Mouse (Mus musculus): ENCODE measurements around the gene Sult2b1.

Gene Sult2b1

DNA sequence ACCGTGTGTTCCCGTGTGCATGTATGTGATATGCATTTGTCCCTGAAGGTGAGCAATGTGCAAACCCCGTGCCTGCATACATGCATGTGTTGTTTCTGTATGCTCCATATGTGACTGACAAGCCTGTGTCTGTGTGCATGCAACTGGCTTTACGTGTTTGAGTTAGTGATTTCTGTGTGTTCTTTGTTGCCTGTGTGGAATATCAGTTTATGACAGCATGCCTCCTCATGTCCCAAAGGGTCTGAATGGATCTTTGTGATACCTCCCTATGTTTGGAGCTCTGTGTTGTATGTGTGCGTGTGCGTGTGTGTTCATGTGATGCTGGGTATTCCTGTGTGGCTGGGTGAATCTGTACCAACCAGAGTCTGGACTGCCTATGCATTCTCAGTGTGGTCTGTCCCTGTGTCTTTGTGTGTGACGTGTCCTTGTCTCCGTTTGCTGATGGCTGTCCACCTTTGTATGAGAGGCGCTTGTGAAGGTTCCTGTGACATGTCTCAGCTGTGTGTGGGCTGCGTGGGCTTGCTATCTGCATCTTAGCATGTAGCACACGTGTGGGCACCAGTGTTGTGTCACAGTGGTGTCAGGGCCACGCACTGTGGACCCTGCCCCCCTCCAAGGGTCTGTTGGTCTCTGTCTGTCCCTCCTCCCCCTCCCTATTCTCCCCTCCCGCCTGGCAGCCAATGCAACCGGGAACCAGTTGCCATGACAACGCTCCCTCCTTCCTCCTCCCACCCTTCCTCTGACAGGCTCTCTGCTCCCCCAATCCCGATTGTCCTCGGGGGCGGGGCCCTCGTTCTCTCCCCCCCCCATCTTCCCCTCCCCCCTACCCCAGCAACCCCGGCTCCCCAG, at the start of gene Sult2b1:
Gene Sult2b1 (minus strand): TSS at position 146 of the 849 bp plus-strand sequence.
- DNase-seq (ENCODE audit: low read depth, low spot score): peak; percentile 68

DNA sequence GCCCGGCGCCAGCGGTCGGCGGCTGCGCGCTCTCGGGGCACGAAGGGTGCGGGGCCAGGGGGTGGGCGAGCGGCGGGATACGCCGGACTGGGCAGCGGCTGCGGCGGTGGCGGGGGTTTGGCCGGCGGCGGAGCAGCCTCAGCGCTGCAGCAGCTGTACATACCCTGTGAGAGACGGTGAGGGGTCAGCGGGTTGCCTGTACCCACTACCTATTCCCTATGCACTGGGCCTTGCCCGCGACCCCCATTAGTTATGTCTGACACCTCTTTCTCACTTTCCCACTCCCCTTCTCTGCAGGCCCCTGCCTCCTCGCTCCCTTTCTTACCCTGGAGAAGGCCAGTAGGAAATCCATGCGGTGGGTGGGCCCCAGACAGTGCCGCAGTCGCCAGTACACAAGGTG, 49.5 kb upstream of the Sult2b1 start:
- no peak for DNase-seq (ENCODE audit: low read depth, low spot score)

DNA sequence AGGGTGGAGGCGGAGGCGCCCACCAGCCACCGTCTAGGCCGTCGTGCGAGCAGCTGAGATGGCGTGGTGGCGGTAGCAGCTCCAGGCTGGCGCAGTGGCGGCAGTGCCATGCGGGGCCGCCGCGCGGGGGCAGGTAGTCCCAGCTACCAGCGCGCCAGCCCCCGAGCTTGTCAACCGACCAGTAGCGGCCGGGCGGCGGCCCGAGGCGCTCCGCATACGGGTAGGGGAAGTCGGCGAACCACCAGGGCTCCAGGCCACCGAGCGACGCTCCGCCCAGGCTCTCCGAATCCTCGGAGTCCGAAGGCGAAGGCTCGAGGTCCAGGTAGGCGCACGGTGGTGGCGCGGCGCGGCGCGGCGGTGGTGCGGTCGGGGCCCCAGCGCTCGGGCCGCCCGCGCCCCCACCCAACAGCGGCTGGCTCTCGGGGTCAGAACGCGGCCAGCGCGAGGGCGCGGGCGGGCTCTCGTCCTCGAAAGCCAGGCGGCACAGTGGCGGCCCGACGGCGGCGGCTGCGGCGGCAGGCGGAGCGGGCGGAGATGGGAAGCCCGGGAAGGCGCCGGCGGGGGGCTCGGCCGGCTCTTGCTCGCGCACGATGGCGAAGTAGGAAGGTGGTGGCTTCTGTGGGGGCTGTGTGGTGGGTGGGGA, 48.8 kb upstream of the Sult2b1 start:
- no peak for DNase-seq (ENCODE audit: low read depth, low spot score)

DNA sequence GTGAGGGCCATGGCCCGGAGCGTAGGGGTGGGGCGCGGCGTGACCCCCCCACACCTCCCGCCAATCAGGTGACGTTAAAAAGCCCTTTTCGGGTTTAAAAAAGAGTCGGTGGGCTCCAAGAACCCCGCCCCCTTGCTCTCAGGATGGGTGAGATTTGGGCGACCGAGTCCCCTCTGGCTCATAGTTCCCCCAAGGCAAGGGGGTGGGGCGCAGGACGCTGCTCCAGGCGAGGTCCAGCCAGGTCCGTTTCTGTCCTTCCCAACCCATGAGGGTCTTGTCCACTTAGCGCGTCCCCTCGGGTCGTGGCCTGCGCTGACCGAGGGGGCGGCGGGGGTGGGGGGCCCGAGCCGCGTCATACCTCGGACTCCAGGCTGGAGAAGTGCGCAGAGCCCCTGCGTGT, 48.0 kb upstream of the Sult2b1 start:
- DNase-seq (ENCODE audit: low read depth, low spot score): no peak

DNA sequence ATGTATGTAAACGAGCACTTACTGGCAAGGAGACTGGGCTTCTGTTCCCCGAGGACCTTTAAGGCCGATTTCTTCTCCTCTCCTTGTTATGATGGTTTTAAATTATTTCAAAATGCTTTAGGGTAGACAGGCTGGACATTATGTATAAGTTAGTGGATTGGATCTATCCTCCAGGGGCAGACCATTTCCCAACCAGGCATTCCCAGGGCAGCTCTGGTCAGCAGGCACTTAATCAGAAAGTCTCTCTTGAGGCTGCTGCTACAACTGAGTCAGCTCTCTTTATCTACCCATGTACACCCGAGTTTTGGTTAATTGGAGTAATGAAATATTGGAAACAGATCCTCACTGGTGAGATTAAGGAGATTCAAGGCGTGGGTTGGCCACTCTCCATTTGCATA, 46.7 kb upstream of the Sult2b1 start:
- DNase-seq (ENCODE audit: low read depth, low spot score): no peak

DNA sequence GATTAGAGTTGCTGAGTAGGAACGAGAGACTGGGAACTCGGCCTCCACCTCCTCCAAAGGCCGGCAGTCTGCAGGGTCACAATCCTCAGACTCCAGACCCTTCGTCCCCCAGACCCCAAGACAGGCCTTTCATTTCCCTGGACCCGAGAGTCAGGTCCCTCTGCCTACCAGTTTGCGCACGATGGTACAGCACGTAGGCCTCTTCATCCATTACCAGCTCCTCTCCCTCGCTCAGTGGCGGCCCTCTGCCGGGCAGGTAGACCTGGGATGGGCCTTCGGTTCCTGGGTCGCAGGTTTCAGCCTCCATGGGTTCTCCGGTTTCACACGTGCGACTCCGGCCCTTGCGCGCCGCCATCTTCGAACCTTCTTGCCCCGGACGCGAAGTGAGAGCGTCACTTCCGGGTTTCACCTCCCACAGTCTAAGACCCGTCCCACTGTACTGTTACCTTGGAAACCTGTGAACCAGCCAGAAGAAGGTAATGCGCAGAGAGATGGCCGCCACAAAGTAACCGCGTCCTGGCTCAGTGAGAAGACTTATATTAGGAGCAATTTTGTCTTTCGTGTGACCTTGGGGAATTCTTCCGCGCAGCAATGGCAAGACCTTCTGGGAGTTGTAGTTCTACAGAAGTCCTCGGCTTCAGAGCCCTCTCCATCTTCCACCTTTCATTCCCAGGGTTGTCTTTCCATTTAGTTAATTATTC, 46.1 kb upstream of the Sult2b1 start, which contains the start of gene Grwd1:
Gene Grwd1 (minus strand): TSS at position 518 of the 701 bp plus-strand sequence.
- peak; percentile 83 for DNase-seq (ENCODE audit: low read depth, low spot score)

DNA sequence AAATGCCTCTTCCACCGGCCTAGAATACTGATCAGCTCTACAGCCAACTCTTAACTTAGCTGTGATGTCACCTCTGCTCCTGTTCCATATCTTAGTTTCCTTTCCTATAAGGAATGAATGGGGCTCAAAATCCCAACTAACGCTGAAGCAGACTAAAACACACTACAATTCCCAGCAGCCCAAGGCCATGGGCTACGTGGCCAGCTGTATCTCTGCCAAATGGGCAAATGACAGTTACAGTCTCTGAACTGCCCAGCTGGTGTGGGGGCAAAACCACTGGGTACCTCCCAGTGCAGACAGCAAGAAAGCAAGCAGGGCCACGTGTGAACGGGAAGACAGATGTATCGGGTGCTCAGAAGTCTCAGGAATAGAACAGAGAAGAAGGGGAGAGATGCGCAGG, 42.2 kb upstream of the Sult2b1 start:
- no peak for DNase-seq (ENCODE audit: low read depth, low spot score)

DNA sequence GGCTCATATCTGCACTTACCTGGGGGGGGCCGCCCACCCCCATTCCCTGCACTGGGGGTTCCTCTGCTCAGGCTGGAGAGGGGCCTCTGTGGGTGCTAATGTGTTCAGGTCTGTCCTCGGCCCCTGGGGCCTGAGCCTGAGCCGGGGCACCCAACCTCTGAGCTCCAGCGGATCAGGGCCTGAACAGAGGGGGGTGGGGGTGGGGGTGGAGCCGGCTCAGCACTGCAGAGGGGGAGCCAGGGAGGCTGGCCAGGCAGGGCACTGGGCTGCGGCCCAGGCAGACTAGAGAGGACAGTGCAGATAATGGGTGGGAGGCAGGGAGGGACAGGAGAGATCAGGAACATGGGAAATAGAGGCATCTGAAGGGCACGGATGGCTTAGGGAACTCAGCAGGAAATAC, 40.1 kb upstream of the Sult2b1 start, which contains the start of gene Kcnj14:
Gene Kcnj14 (minus strand): TSS at position 185 of the 400 bp plus-strand sequence.
- no peak for DNase-seq (ENCODE audit: low read depth, low spot score)

DNA sequence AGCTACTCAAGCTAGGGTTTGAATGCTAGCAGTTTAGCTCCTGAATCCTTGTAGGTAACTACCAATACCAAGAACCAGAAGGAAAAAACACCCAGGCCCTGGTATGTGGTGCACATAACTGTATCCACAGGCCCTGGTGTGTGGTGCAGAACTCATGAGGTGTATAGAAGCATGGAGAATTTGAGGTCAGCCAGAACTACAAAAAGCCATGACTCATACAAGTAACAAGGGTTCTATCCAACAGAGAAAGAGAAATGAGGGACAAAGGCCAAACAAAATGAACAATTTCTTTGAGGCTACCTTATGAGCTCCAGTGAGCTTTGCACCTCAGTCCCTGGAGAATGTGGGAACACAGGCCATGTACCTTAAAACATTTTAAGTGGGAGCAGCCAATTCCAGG, 36.4 kb upstream of the Sult2b1 start:
- DNase-seq (ENCODE audit: low read depth, low spot score): no peak

DNA sequence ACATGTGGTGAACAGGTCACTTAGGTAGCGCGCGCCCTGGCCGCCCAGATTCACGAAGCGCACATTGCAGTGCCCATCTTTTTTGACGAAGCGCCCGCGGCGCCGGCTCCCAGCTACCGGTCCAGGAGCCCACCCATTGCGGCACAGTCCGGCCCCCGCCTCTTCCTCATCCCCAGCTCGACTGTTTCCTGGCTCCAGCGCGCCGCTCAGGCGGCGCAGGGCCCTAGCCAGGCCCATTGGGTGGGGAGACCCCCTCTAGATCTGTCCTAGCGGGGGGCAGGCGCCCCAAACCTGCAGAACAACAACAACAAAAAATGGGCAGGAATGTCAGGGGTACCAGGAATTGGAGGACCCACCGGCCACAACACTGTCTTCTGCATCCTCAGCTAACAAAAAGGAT, 35.4 kb upstream of the Sult2b1 start:
- DNase-seq (ENCODE audit: low read depth, low spot score): no peak

DNA sequence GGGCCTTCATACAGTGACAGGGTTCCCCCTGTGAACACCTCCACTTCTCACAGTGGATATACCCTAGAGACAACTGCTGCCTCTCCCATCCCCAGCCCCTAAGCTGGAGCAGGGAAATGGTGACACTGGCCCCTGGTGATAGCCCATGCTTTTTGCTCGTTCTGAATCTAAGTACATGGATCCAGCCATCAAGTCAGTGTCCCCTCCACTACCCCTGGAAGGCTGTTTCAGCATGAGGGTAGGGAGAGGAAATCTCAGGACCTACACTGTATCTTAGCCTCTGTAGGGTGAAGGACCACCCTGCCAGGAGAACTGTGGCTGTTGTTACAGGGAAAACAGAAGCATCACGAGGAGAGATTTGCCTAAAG, 31.5 kb upstream of the Sult2b1 start:
- no peak for DNase-seq (ENCODE audit: low read depth, low spot score)

DNA sequence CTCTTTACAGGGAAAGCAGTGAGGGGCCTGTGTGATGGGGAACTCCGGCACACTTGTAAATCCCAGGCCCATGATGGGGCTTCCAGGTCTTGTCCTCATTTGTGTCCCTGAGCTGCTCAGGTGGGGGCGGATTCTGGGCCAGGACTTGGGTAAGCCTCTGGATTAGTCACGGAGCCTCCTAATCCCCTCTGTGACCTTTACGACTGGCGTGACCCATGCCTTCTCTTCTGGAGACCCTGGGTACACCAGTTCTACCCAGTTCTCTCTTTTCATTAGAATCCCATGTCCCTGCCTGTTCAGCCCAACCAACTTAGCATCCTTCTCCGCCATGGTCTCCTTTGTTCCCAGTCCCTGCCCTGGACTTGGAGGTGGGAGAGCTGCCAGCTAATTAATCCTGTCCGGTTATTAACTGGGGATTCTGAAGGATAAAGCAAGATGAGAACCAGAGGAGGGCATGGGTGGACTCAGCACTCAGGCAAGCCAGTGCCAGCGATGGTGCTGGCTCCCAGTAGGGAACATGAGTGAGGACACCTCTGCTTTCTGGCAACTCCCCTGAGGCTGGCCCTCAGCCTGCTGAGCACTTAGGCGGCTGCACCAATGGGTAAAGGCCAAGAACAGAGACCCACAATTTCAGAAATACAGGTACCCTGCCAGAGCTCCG, 31.0 kb upstream of the Sult2b1 start:
- peak; percentile 78 for DNase-seq (ENCODE audit: low read depth, low spot score)

DNA sequence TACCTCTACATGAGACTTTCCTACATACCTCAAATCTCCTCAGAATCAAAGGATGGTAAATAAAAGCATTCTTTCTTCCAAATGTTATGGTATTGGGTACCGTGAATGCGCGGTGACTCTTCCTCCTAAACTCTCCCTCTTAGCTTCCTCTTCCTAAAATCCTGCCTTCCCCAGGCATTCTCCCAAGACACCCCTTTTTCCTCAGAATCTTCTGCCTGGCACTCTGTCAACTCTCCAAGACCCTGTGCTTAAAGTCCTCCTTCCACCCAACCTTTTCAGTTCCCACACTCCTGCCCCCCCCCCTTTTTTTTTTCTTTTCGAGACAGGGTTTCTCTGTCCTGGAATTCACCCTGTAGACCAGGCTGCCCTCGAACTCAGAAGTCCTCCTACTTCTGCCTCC, 30.4 kb upstream of the Sult2b1 start:
- DNase-seq (ENCODE audit: low read depth, low spot score): no peak

DNA sequence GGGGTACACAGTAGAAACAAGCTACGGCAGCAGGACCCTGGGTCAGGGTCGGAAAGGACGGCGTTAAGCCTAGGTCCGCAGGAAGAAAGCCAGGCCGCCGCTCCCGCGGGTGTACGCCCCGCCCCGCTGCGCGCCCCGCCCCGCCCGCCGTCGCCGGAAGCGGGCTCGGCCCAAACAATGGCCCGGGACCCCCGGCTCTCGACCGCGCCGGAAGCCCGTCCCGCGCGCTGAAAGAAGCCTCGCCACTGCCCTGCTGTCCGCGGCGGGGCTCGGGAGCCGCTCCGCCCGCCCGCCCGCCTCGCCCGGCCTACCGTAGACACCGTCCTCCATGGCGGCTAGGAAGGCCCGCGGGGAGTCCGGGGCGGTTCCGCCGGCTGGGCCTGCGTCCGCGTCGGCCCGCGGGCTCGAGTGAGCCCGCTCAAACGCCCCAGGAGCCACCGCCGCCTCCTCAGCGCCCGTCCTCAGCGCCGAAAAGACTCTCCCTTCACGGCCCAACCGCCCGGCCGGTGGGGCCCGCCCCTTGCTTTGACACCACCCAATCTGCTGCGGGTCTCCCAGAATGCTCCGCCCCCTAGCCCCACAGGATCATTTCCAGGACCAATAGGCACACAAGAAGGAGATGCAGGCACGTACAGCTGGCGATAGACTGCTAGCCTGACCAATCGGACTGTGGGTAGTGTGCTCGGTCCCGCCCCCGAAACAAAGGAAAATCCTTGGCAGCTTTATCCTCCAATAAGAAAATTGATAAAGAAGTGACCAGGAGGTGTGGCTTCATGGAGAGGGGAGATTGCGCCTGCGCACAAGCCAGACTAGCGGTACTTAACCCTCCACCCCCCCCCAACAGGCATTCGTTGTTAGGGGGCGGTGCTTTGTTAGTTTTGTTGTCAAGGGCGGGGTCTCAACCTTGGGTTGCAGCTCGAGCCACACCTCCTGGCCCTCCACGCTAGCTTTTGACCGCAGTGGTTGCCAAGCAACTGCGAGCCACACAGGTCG, 29.6 kb upstream of the Sult2b1 start, which contains the start of gene Cyth2:
Gene Cyth2 (minus strand): TSS at position 795 of the 993 bp plus-strand sequence.
- DNase-seq (ENCODE audit: low read depth, low spot score): peak; percentile 98

DNA sequence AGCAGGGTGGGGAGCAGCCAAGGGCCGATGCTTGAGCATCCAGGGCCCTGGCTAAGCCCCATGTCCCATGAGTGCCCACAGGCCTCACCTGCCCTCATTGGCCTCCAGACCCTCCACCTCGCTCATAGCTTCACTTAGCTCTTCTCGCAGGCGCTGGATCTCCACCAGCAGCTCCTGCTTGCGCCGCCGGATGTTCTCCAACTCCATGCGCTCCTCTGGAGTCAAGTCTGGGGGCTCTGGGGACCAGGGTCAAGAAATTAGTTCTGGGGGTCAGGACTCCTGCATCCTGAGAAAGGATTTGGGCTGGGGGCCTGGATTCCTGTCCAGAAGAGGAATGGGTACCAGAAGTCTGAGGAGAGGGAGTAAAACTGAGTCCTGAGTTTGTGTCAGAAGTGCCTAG, 28.5 kb upstream of the Sult2b1 start:
- DNase-seq (ENCODE audit: low read depth, low spot score): no peak

DNA sequence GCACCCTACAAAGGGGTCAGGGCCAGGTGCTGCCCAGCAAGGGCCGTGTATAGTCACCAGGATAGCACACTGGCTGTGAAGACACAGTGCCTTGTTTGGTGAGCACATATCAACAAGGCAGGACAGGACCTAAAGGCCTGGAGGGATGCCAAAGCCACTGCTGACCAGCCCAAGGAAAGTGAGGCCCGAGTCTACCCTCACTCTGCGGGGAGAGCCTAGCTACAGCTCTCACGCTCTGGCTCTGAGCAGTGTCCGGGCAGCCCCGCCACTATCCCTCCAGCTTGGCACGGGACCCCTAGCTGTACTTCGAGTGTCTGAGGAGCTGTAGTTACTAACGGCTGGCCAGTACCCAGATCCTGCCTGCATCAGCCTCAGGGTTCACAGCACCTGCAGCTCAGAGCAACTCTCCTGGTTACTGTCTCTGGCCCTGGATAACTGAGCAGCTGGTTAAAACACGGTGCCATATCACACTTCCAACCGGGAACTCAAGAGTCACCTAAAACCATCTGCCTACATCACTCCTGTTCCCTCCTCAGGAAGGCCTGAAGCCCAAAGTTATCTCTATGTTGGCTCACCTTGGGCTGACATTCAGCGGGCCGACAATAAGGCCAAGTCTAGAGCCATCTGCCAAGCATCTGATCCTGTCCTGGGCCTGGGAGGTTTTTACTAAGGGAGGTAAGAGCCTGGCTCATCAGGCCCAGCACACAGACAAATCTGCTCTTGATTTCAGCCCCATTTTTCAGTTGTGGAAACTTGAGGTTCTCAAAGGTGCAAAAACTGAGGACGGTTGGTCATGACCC, 25.0 kb upstream of the Sult2b1 start:
- DNase-seq (ENCODE audit: low read depth, low spot score): no peak

DNA sequence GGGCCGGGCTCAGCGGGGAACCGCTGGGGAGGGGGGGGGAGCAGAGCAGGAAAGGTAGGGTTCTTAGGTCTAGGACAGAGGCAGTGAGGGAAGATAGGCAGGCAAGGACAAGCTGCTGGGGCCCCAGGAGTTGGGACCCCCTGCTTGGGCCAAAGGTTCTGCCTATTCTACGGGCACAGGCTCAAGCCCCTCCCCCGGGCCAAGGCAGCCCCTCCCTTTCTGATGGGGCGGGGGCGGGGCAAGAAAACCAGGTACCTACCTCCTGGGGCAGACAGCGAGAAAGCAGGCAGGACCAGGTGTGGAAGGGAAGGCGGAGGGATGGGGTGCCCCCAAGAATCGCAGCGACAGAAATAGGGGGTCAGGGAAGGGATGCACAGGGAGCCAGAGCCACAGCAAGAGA, 24.0 kb upstream of the Sult2b1 start:
- DNase-seq (ENCODE audit: low read depth, low spot score): no peak

DNA sequence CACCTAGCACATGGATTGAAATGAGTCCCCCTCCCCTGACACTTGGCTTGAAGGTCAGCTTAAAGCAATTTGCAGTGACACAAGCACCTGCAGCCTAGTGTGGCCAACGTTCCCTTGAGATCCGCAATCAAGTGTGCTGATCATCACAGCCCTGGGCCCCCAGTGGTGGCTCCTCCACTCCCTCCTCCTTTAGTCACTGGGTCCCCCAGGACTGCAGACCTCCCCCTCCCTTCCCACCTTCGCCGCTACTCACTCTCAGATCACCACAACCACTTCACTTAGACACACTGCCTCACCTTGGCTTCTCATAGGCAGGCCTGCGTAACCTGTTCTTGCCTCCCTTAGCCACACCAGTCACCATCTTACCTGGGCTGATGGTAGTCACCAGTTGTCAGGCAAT, 21.5 kb upstream of the Sult2b1 start:
- no peak for DNase-seq (ENCODE audit: low read depth, low spot score)

DNA sequence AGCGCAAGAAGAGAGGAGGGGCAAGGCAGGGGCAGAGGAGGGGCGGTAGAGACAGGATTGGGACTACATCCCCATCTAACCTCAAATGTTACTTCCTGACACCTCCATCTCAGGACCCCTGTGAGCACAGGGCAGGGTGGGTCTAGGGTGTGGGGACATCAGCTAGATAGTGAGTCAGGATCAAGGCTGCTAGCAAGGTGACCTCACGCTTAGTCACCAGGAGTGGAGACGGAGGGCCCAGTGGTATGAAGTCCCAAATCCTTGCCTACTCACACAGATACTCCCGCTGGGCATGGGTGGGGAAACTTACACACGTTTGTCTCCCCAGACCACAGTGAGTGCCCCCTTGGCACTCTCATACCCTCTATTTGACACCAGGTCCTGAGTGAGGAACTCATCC, 18.1 kb upstream of the Sult2b1 start:
- DNase-seq (ENCODE audit: low read depth, low spot score): no peak

DNA sequence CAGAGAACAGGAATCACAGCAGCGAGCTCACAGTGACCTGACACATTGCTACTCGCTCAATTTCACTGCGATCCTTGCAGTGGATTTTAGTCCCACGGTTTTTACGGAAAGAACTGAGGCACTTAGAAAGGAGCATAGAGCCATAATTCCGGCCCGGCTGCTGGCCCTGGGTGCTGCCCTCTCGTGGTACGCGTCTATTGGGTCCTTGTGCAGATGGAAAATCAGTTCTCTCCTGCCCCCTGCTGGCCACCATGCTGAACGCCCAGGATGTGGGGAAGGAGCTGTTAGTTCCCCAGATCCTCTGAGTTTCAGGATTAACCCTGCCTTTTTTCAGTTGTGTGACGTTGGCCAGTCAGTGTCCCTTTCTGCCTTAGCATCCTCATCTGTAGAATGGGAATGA, 16.9 kb upstream of the Sult2b1 start:
- peak; percentile 85 for DNase-seq (ENCODE audit: low read depth, low spot score)

Measured in retina, postnatal 7 days (tissue).